Mouse (Mus musculus) embryonic fibroblast, embryonic 13.5 days (primary cell): Measurements from ENCODE around the gene Tctn3.

Experiments
- CTCF ChIP-seq: IDR thresholded peaks from 2 replicates; pipeline ENCODE4 v1.5.1; 2011; ENCODE audit warnings: mild to moderate bottlenecking, control low read depth, low read length, moderate library complexity, borderline replicate concordance; ENCODE audit not compliant: insufficient read depth
- POLR2A ChIP-seq: IDR thresholded peaks from 2 replicates; pipeline ENCODE4 v1.6.1; 2011; ENCODE audit warnings: low read depth, mild to moderate bottlenecking, control low read depth, low read length, moderate library complexity

GRCm38 (mm10) chr19:40554343-40554742, 57.7 kb downstream of the Tctn3 start:
- TF ChIP-seq CTCF = no peak
- TF ChIP-seq POLR2A = no peak
